Mouse (Mus musculus) liver, embryonic 16.5 days (tissue): Measurements from ENCODE around the gene Fbxl12. TPM values are rescaled to one million over a fixed set of nuclear protein-coding genes. Genes with fewer than 3 reads are reported as not detected.
A peak's percentile ranks its signal among the peaks of the same experiment; 100 is the strongest.

ENCODE experiments used
- ATAC-seq: fragments of 200-750 bp; cut with Nextera tagmentation; 2 replicates; pipeline ENCODE4 v1.8.0; 2017; ENCODE audit warnings: low read depth, mild to moderate bottlenecking, moderate number of reproducible peaks, moderate library complexity
- H3K27ac ChIP-seq: fragments of 300-500 bp; sonication (generic); 2 replicates; pipeline ENCODE4 v1.5.1; 2014; ENCODE audit warnings: mild to moderate bottlenecking, low read length
- H3K27me3 ChIP-seq: fragments of 300-500 bp; sonication (generic); 2 replicates; pipeline ENCODE4 v1.6.1; 2014; ENCODE audit warnings: low read depth, low read length, mixed read lengths; ENCODE audit not compliant: control insufficient read depth, insufficient read depth
- H3K36me3 ChIP-seq: fragments of 300-500 bp; sonication (generic); 2 replicates; pipeline ENCODE4 v1.6.1; 2014; ENCODE audit warnings: mild to moderate bottlenecking; ENCODE audit not compliant: control insufficient read depth, insufficient read depth
- H3K4me1 ChIP-seq: fragments of 300-500 bp; sonication (generic); 2 replicates; pipeline ENCODE4 v1.6.1; 2014; ENCODE audit warnings: low read depth, low read length, mixed read lengths; ENCODE audit not compliant: control insufficient read depth
- H3K4me2 ChIP-seq: fragments of 300-500 bp; sonication (generic); 2 replicates; pipeline ENCODE4 v1.6.1; 2014; ENCODE audit warnings: low read depth, low read length, mixed read lengths
- H3K4me3 ChIP-seq: fragments of 300-500 bp; sonication (generic); 2 replicates; pipeline ENCODE4 v1.5.1; 2014; ENCODE audit warnings: low read depth, mild to moderate bottlenecking, low read length
- H3K9ac ChIP-seq: fragments of 300-500 bp; sonication (generic); 2 replicates; pipeline ENCODE4 v1.6.1; 2014; ENCODE audit warnings: low read depth, low read length
- H3K9me3 ChIP-seq: fragments of 300-500 bp; sonication (generic); replicated peaks from 2 replicates; pipeline ENCODE4 v1.6.1; 2016; ENCODE audit warnings: low read length; ENCODE audit not compliant: control insufficient read depth
- WGBS: fragments of 180-500 bp; shearing (Covaris S2); extraction: QIAGEN DNeasy Blood & Tissue Kit; methylation state at CpG from one replicate; pipeline ENCODE4 v1.1.7; 2014; ENCODE audit not compliant: insufficient replicate concordance; 5-methylcytosine and 5-hydroxymethylcytosine counted together
- polyA plus RNA-seq: library from polyadenylated mRNA; unstranded; fragments of >200 nt; fragmentation: Nextera tagmentation; extraction: Ambion mirVana; gene quantifications from 2 replicates; pipeline ENCODE4 v1.2.1, GENCODE M21; 2015

The Fbxl12 gene
- polyA plus RNA-seq, 1 experiment from 2014 or later, result 5.9 TPM

DNA sequence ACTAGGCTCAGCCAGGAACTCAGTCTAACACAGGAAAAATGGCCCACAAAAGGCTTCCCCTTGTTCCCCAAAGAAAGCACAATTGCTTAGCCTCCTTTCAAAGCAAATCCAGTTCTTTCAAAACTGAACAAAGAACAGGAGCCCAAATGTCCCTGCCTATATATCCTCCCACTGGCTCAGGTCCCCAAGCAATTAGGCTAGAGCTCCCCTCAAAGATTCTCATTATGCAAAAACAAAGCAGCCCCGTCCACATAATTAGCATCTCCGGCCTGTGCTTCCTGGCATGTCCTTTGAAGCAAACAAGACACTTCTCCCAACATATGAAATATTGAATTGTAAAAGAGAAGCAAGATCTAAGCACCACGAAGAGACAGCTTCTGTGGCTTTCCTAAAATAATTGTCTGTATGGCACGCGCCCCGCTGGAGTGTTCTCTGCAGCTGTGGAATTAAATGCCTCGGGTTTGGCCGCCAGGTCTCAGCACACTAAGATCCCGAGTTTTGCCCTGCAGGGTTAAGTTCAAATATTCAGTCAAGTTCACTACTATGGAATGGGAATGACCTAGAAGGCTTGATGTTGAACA is 35.9 kb upstream of the Fbxl12 start:
- ATAC-seq, result no peak
- H3K9me3 ChIP-seq, result no peaks in the 10 kb centered on the region

DNA sequence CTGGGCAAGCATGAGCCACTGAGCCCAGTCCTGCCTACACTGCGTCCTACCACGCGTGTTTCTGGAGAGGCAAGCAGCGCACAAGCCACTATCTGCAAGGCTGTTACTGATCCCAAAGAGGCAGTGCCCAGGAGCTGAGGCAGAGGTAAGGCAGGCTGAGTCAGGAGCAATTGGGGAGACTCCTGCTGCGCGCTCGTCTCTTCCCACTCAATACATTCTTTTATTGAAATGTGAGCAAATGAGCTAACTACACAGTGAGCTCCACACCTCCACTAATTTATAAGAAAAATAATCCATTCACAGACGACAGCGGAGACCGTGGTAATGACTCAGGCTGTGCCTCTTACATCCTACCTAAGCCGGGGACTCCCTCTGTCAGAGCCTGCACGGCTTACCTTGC is 33.3 kb upstream of the Fbxl12 start:
- H3K27ac ChIP-seq, result no peak overlapping the region
- H3K27me3 ChIP-seq, result no peaks in the 10 kb centered on the region
- no peak overlapping the region for H3K9ac ChIP-seq
- no peaks in the 10 kb centered on the region for H3K36me3 ChIP-seq
- H3K4me3 ChIP-seq, result no peak overlapping the region
- WGBS, result 72% methylated on average over 12 of the region's 12 CpGs
- H3K9me3 ChIP-seq, result no peaks in the 10 kb centered on the region
- no peak for ATAC-seq
- no peaks in the 10 kb centered on the region for H3K4me1 ChIP-seq
- no peak overlapping the region for H3K4me2 ChIP-seq

More for the DNA sequence above, 35.9 kb upstream of the Fbxl12 start:
- no peaks in the 10 kb centered on the region for H3K4me1 ChIP-seq
- no peak overlapping the region for H3K27ac ChIP-seq
- H3K4me2 ChIP-seq, result no peak overlapping the region
- no peaks in the 10 kb centered on the region for H3K36me3 ChIP-seq
- no peak overlapping the region for H3K4me3 ChIP-seq
- H3K27me3 ChIP-seq, result no peaks in the 10 kb centered on the region
- no peak overlapping the region for H3K9ac ChIP-seq
- WGBS, result 66% methylated on average over 9 of the region's 9 CpGs

GRCm38 (mm10) chr9:20672047-20672446 is 27.5 kb upstream of the Fbxl12 start:
- H3K9me3 ChIP-seq, result no peaks in the 10 kb centered on the region
- H3K27ac ChIP-seq, result no peak overlapping the region
- no peak for ATAC-seq

GRCm38 (mm10) chr9:20668065-20668464 is 23.5 kb upstream of the Fbxl12 start:
- 88% methylated on average over 22 of the region's 22 CpGs for WGBS
- H3K27me3 ChIP-seq, result no peaks in the 10 kb centered on the region
- ATAC-seq, result no peak

More at GRCm38 (mm10) chr9:20672047-20672446, 27.5 kb upstream of the Fbxl12 start:
- Histone ChIP-seq H3K27me3 (no peaks in the 10 kb centered on the region), H3K36me3 (no peaks in the 10 kb centered on the region), H3K4me3 (no peak overlapping the region), H3K4me2 (no peak overlapping the region), H3K4me1 (no peaks in the 10 kb centered on the region; the same call in 1 of the 2 replicates), H3K9ac (no peak overlapping the region)
- 68% methylated on average over 16 of the region's 16 CpGs for WGBS

GRCm38 (mm10) chr9:20666510-20667034 is 22.0 kb upstream of the Fbxl12 start:
- H3K9ac ChIP-seq, result no peak overlapping the region
- 0 out of 2 replicates have a peak, but pooled peaks have one; percentile 22 for ATAC-seq
- H3K4me2 ChIP-seq, result no peak overlapping the region; the same call in 1 of the 2 replicates

More at GRCm38 (mm10) chr9:20668065-20668464, 23.5 kb upstream of the Fbxl12 start:
- Histone ChIP-seq H3K9ac (no peak overlapping the region), H3K4me1 (peaks cover 5% of the 10 kb centered on the region), H3K4me3 (no peak overlapping the region), H3K27ac (no peak overlapping the region), H3K9me3 (no peaks in the 10 kb centered on the region), H3K36me3 (peaks cover 3% of the 10 kb centered on the region), H3K4me2 (no peak overlapping the region)

DNA sequence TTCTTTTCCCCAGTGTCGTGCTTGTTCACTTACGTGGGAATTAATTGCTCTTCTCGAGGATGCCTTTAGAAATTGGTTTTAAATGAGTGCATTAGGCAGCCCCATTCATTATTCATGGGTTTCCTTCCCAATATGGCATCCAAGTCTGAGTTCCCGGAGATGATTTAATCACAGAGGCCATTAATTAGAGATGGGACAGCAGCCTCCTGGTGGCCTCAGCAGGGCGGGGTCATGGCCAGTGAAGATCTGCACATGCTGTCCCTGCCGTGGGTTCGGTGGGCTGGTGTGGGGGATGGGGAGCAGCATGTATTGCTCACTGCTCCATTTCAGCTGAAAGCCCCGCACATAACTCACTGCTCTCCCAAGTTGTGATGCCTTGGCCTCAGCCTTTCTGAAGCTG is 21.4 kb upstream of the Fbxl12 start:
- Histone ChIP-seq H3K4me1 (peaks cover 5% of the 10 kb centered on the region), H3K36me3 (peaks cover 13% of the 10 kb centered on the region), H3K4me3 (no peak overlapping the region), H3K27me3 (no peaks in the 10 kb centered on the region), H3K9ac (no peak overlapping the region), H3K4me2 (no peak overlapping the region), H3K27ac (no peak overlapping the region), H3K9me3 (no peaks in the 10 kb centered on the region)
- 35% methylated on average over 8 of the region's 8 CpGs for WGBS
- ATAC-seq, result no peak

More at GRCm38 (mm10) chr9:20666510-20667034, 22.0 kb upstream of the Fbxl12 start:
- Histone ChIP-seq H3K27me3 (no peaks in the 10 kb centered on the region), H3K9me3 (no peaks in the 10 kb centered on the region), H3K4me3 (no peak overlapping the region), H3K36me3 (peaks cover 13% of the 10 kb centered on the region), H3K4me1 (peaks cover 5% of the 10 kb centered on the region), H3K27ac (no peak overlapping the region)
- 5% methylated on average over 7 of the region's 7 CpGs for WGBS

DNA sequence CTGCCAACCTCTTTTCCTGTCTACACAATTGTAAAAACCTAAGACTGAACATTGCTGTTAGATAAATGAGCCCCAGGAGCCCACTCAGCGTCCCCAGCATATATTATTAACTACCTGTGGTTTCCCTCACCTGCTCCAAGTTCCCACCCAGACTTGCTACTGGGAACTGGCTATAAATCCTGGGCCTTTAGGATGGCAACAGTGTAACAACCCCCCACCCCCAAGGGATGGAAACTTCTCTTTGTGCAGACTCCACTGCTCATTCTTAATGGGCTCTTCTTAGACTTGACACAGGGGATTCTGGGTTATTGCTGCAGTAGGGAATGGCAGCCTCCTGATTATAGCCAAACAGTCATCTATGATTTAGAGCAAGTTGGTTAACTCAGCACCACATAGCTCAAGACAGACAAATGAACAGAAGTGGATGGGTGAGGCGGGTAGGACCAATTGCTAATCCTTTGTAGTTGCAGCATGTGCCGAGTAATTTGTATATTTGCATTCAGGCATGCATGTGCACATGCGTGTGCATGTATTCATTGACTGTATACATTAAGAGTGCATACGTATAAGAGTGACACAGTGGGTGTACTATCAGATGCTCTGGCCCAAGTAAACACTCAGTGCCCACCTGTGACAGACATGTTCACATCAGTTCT is 20.5 kb upstream of the Fbxl12 start:
- Histone ChIP-seq H3K27me3 (no peaks in the 10 kb centered on the region), H3K9me3 (no peaks in the 10 kb centered on the region), H3K4me2 (no peak overlapping the region), H3K4me1 (peaks cover 5% of the 10 kb centered on the region), H3K36me3 (peaks cover 13% of the 10 kb centered on the region), H3K4me3 (no peak overlapping the region), H3K9ac (no peak overlapping the region), H3K27ac (no peak overlapping the region)
- WGBS, result 73% methylated on average over 5 of the region's 5 CpGs
- no peak for ATAC-seq

GRCm38 (mm10) chr9:20664366-20664765 is 19.8 kb upstream of the Fbxl12 start:
- no peak overlapping the region for H3K4me3 ChIP-seq
- 87% methylated on average over 2 of the region's 2 CpGs for WGBS
- H3K36me3 ChIP-seq, result peaks cover 13% of the 10 kb centered on the region
- ATAC-seq, result no peak
- H3K27ac ChIP-seq, result no peak overlapping the region
- H3K4me1 ChIP-seq, result peaks cover 5% of the 10 kb centered on the region
- H3K27me3 ChIP-seq, result no peaks in the 10 kb centered on the region
- no peak overlapping the region for H3K9ac ChIP-seq
- H3K4me2 ChIP-seq, result no peak overlapping the region
- no peaks in the 10 kb centered on the region for H3K9me3 ChIP-seq

DNA sequence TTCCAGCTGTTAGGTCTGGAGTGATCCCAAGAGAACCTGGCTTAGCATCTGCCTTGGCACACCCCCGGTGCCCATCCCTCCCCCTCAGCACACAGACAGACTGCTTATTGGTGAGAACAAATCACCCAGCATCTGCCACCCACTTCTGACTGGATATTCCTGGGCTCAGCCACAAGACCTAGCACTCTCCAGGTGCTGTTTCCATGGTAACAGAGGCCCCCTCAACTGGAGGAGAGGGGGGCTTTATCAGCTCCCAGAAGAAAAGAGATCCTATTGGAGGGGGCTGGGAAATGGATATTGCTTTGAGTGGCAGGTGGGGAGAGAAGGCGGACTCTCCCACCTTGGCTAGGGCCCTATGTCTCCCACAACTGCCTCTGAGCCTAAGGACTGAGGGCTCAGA is 19.4 kb upstream of the Fbxl12 start:
- H3K4me3 ChIP-seq, result no peak overlapping the region
- H3K36me3 ChIP-seq, result peaks cover 13% of the 10 kb centered on the region
- H3K9ac ChIP-seq, result no peak overlapping the region
- no peaks in the 10 kb centered on the region for H3K27me3 ChIP-seq
- WGBS, result 78% methylated on average over 2 of the region's 2 CpGs
- no peak overlapping the region for H3K27ac ChIP-seq
- H3K4me1 ChIP-seq, result peaks cover 5% of the 10 kb centered on the region
- H3K9me3 ChIP-seq, result no peaks in the 10 kb centered on the region
- H3K4me2 ChIP-seq, result no peak overlapping the region
- ATAC-seq, result no peak
